Mouse (Mus musculus) heart, postnatal 0 days (tissue): ENCODE measurements at regions not wholly inside any gene's neighbourhood (a gene's known extent, or its start where the extent isn't known, plus 50 kb on each side); places are given as distances from the start of the nearest gene placed in this dataset.
"Not testable (repeated sequence)": the region's sequence is repeated elsewhere in the genome, so short reads cannot be mapped to it uniquely, and the experiment has no call there.

Source experiments
- CTCF ChIP-seq: IDR thresholded peaks from 2 replicates; pipeline ENCODE4 v1.5.1; 2016; ENCODE audit warnings: antibody characterized with exemption, control low read depth, low read depth
- EP300 ChIP-seq: IDR thresholded peaks from 2 replicates; pipeline ENCODE4 v1.6.1; 2016; ENCODE audit warnings: antibody characterized with exemption, low read depth

- TF ChIP-seq CTCF, EP300: not testable (repeated sequence)
Observed at GRCm38 (mm10) chr13:61996519-61996918, 133.2 kb upstream of the Zfp808 start.
